Mouse (Mus musculus) testis, postnatal 14 days (tissue): ENCODE measurements around the gene Catsperd.
A peak's percentile ranks its signal among the peaks of the same experiment; 100 is the strongest.
"Not testable (repeated sequence)": the region's sequence is repeated elsewhere in the genome, so short reads cannot be mapped to it uniquely, and the experiment has no call there.

Experiments
- DNase-seq: peaks from one replicate; pipeline ENCODE4 v3.0.0; 2021; ENCODE audit warnings: low spot score

Gene Catsperd

DNA sequence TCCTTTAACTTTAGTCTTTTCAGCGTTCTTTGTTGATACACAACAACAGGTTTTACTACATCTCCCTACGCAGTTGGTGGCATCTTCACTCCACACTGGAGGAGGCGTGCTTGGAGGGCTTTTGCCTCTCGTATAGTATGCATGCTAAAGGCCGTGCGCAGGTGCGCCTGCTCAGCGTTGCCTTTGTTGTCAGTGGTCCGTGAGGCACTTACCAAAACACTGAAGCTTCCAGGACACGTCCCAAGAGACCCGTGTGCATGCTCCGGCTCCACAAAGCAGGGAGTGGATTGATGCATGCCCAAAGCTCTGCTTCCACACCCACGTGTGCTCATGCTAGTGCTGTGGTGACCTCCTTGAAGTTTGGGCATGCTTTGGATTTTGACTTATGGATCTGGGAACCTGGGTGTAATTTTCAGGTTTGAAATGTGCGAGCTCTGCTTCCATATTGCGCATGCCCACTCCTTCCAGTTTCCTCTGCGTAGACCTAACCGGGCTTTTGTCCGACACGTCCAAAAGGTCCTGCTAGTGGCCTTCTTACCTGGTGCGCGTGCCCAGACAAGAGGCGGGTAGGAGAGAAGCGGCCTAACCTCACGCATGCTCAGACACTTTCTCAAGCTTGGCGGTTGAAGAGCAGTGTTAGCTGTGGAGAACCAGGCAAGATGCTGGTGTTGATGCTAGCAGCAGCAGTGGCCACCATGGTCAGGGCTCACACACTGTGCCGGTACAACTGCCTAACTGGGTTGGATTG, at the start of gene Catsperd:
TSS of gene Catsperd (plus strand) at position 614 of the 748 bp plus-strand sequence.
- DNase-seq: peak; percentile 57

GRCm38 (mm10) chr17:56583071-56583470, 44.9 kb upstream of the Catsperd start:
- no peak for DNase-seq

- DNase-seq: peak; percentile 76
Observed at GRCm38 (mm10) chr17:56583611-56584256, 44.2 kb upstream of the Catsperd start.

- peak; percentile 100 for DNase-seq
Observed at GRCm38 (mm10) chr17:56584257-56585130, 43.4 kb upstream of the Catsperd start, which contains the start of the genes Safb2 and Safb. TSS of gene Safb2 (minus strand) at chr17:56584585. TSS of gene Safb (plus strand) at chr17:56584825.

GRCm38 (mm10) chr17:56585171-56585821, 42.6 kb upstream of the Catsperd start:
- DNase-seq: peak; percentile 76

- no peak for DNase-seq
Observed at GRCm38 (mm10) chr17:56587773-56588172, 40.2 kb upstream of the Catsperd start.

DNA sequence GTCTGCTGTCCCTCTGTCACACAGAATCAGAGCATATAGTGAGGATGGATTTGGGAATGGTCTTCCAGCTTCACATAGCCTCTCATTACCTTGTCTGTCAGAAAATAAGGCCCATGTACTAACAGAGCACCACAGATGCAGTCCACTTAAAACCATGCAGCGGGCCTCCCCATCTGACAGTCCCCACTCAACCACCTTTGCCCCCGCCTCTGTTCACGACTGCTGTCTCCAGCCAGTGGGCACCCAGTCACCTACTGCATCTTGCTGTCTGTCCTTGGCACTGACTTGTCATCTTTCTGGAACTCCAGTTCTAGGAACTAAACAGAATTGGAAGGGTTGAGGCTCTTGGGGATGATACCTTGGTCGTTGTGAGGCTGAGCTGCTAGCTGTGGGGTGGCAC, 39.0 kb upstream of the Catsperd start:
- no peak for DNase-seq

DNA sequence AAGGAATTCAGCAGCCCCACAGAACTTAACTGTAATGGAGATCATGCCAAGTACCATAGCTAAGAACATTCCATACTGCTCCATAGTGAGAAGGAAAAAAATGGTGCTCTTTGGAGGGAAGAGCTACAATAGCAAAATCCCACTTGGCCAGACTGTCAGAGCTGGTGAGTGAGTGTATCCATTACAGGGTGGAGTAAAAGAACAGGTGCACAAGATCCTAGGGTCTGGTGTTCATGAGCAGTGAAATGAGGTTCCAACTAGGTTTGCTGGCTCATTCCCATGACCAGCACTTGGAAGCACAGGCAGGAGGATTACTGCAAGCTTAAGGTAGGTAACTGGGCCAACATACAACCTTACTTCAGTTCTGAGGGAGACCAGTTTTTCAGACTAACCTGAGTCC, 35.4 kb upstream of the Catsperd start:
- no peak for DNase-seq

DNA sequence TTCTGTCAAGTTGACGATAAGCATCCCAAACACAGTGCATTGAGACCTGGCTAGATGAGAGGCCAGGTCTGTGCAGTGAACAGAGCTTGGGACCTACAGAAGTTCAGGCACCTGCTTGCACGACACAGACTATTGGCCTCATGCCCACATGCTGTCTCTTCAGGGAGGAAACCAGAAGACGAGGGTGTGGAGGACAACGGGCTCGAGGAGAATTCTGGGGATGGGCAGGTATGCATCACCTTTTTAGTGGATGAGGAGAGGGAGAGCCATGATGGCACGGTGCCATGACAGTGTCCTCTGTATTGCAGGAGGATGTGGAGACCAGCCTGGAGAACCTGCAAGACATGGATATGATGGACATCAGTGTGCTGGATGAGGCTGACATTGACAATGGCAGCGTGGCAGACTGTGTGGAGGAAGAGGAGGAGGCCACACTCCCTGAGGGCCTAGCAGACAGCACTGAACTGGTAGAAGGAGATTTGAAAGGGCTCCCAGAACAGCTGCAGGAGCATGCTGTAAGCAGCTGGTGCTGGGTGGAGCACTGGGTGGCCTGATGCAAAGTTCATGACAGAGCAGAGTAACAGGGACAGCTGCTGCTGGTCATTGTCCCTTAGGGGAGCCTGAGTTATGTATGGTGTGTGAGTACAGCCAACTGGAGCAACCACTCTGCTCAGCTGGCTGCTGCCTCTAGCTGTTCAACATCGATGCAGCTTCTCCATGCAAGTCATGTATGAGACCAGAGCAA, 34.2 kb upstream of the Catsperd start:
- DNase-seq: no peak

GRCm38 (mm10) chr17:56603186-56604069, 24.5 kb upstream of the Catsperd start:
- DNase-seq: no peak

GRCm38 (mm10) chr17:56604070-56604380, 23.9 kb upstream of the Catsperd start:
- DNase-seq: no peak

GRCm38 (mm10) chr17:56604422-56604821, 23.5 kb upstream of the Catsperd start:
- DNase-seq: no peak

- no peak for DNase-seq
Observed at GRCm38 (mm10) chr17:56605431-56605830, 22.5 kb upstream of the Catsperd start.

DNA sequence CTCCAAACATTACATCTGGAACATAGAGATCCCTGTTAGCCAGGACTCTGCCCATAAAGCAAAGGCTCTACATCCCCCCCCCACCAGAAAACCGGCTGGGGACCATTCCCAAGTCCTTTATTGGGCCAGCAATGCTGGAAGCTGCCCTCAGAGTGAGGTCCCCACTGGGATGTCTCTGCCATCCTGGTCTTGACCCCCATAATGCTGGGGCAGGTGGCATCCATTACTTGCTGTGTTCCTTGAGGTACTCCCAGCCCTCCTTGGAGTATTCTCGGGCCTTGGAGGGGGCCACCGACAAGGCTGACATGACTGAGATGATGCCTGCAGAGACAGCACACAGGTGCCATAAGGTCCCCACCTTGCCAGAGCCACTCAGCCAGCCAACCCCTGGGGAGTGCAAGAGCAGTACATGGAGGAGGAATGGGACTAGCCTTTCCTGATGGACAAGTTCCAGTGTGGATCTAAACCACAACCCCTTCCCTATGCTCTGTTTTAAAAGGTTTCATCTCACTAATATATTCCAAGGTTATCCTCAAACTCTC, 20.4 kb upstream of the Catsperd start:
- no peak for DNase-seq

DNA sequence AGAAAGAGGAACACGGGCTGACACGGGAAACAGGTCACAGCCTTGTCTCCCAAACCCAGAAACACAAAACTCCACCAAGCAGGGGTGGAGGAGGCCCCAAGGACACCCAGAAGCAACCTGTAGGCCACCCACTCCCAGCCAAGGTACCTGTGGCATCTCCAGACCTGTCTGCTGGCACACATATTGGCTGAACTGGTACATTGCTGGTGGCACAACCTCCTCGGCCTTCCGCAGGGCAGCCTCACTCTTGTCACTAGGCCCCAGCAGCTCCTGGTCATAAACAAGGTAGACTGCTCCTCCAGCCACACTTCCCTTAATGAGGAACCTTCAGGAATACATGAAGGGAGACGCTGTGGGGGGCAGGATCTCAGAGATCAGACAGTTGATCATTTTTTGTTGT, 19.2 kb upstream of the Catsperd start:
- no peak for DNase-seq

- DNase-seq: peak; percentile 96
Observed at GRCm38 (mm10) chr17:56609452-56610171, 18.3 kb upstream of the Catsperd start, which contains the start of gene 2410015M20Rik. TSS of gene 2410015M20Rik (minus strand) at chr17:56609771.

DNA sequence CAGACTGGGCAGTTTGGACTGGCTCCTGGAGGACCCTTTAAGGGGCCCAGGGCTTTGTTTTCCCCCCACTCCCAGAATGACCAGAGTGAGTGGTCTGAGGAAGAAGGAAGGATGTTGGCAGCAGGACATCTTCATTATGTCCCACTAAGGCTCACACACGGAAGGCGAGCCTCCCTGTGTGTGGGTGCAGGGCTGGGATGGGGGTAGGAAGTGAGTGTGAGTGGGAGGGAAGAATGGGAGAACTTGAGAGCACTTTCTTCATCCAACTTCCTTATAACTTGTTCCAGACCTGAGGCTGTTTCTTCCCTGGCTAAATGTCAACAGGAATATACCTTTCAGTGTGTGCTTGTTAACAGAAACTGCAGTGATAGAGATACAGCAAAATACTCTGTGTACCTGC, 16.6 kb upstream of the Catsperd start:
- no peak for DNase-seq

DNA sequence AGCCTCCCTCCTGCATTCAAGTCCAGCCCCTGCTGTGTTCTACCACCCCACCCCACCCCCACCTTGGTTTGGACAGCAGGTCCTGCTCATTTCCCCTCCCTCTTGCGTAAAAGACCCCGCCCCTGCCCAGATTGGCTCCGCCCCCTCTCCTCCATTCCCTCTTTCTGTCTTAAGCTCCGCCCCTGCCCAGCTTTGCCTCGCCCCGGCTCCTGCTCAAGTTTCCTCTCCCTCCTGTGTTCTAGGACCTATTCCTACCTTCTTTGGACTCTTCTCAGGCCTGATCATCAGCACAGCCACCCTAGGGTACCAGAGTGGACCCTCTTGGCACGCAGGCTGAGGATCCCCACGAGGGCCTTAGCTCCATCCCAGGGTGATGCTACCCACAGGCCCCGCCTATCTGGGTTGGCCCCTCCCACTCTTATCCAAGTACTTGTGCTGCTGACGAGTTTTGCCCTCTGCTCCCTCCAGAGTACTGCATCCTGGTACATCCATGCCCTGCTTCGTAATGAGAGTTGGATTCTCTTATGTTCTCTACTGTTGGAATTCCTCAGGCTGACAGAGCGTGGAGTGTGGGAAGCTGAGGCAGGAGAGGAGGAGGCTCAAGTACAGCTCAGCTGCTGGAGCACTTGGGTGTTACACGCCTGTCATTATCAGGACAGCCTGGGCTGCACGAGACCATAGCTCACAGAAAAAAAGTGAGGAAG, 15.9 kb upstream of the Catsperd start:
- DNase-seq: peak; percentile 78

GRCm38 (mm10) chr17:56612565-56612939, 15.4 kb upstream of the Catsperd start:
- not testable (repeated sequence) for DNase-seq
